Mouse (Mus musculus) liver, adult 2 months (tissue): ENCODE data around the gene Galr3. TPM values are rescaled to one million over a fixed set of nuclear protein-coding genes. Genes with fewer than 3 reads are reported as not detected.

ENCODE experiments used
- DNase-seq: peaks from one replicate; pipeline ENCODE4 v3.0.0-alpha.2; 2011; ENCODE audit warnings: low read depth, low spot score; ENCODE audit errors: extremely low read depth
- H3K27ac ChIP-seq: fragments of 200-500 bp; replicated peaks from 2 replicates; pipeline ENCODE4 v1.5.1; 2012; ENCODE audit warnings: low read depth, mild to moderate bottlenecking, control low read depth, inconsistent platforms, low read length; ENCODE audit not compliant: insufficient read depth
- H3K27me3 ChIP-seq: fragments of 200-500 bp; 2 replicates; pipeline ENCODE4 v1.6.1; 2012; ENCODE audit warnings: mild to moderate bottlenecking, moderate library complexity, low read length, inconsistent platforms; ENCODE audit not compliant: control insufficient read depth, insufficient read depth
- H3K36me3 ChIP-seq: fragments of 200-500 bp; 2 replicates; pipeline ENCODE4 v1.6.1; 2012; ENCODE audit warnings: low read length, inconsistent platforms; ENCODE audit not compliant: control insufficient read depth, insufficient read depth
- H3K4me1 ChIP-seq: fragments of 200-500 bp; 2 replicates; pipeline ENCODE4 v1.6.1; 2011; ENCODE audit warnings: low read length; ENCODE audit not compliant: control insufficient read depth, insufficient read depth
- H3K4me3 ChIP-seq: fragments of 200-500 bp; 2 replicates; pipeline ENCODE4 v1.5.1; 2011; ENCODE audit warnings: low read depth, mild to moderate bottlenecking, control low read depth, low read length, moderate library complexity; ENCODE audit not compliant: insufficient read depth
- H3K79me2 ChIP-seq: fragments of 200-500 bp; 2 replicates; pipeline ENCODE4 v1.6.1; 2012; ENCODE audit warnings: inconsistent platforms, mild to moderate bottlenecking, low read length, moderate library complexity; ENCODE audit not compliant: control insufficient read depth, insufficient read depth
- H3K9ac ChIP-seq: fragments of 200-500 bp; 2 replicates; pipeline ENCODE4 v1.6.1; 2012; ENCODE audit warnings: low read depth, mild to moderate bottlenecking, control low read depth, inconsistent platforms, low read length
- CTCF ChIP-seq: fragments of 200-500 bp; IDR thresholded peaks from 2 replicates; pipeline ENCODE4 v1.5.1; 2011; ENCODE audit warnings: low read depth, low read length, control low read depth
- POLR2A ChIP-seq: fragments of 200-500 bp; IDR thresholded peaks from 2 replicates; pipeline ENCODE4 v1.6.1; 2011; ENCODE audit warnings: low read length, control low read depth; ENCODE audit not compliant: insufficient read depth; ENCODE audit errors: extremely low read depth
- WGBS: fragments of 180-500 bp; shearing (Covaris S2); methylation state at CpG from one replicate; pipeline ENCODE4 v1.1.7; 2018; 5-methylcytosine and 5-hydroxymethylcytosine counted together
- polyA plus RNA-seq: library from polyadenylated mRNA; depleted of rRNA; stranded (reverse); fragments of >200 nt; gene quantifications from 2 replicates; pipeline ENCODE4 v1.2.3, GENCODE M21; 2012
- total RNA-seq: library from RNA; depleted of rRNA; stranded (reverse); fragments of >200 nt; gene quantifications from 2 replicates; pipeline ENCODE4 v1.2.3, GENCODE M21; 2014

Gene Galr3
- total and polyA plus RNA-seq, 2 experiments: not detected

- no peak for DNase-seq
- no peaks in the 10 kb centered on the region for H3K27me3 ChIP-seq
- H3K27ac ChIP-seq: no peak overlapping the region
- TF ChIP-seq CTCF (no peak), POLR2A (no peak)
- no peak overlapping the region for H3K9ac ChIP-seq
- peaks cover 5% of the 10 kb centered on the region; the same call in 1 of the 2 replicates for H3K36me3 ChIP-seq
- no peaks in the 10 kb centered on the region for H3K79me2 ChIP-seq
- 95% methylated on average over 11 of the region's 11 CpGs for WGBS
- H3K4me3 ChIP-seq: no peak overlapping the region
- peaks cover 11% of the 10 kb centered on the region for H3K4me1 ChIP-seq
Observed at GRCm38 (mm10) chr15:78999586-78999985, 42.1 kb upstream of the Galr3 start.

DNA sequence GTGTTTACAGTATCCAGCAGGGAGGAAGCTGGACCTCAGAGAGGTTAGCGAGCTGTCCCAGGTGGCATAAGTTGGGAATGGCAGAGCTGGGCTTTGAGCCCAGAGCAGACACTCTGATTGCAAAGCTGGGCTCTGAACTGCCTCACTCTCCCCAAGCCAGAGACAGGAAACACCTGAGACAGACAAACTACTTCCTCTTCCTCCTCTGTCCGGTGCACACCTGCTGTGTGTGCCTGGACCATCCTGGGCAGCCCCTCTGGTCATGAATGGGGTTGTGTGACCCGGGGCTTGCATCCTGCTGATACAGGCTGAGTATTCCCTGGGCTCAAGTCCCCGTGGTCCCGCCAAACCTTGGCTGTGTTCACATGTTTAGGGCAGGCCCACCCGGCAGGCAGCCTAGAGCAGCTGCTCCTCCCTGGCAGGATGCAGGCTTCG is 41.3 kb upstream of the Galr3 start:
- DNase-seq: no peak
- WGBS: 82% methylated on average over 7 of the region's 7 CpGs
- H3K36me3 ChIP-seq: peaks cover 5% of the 10 kb centered on the region; the same call in 1 of the 2 replicates
- H3K79me2 ChIP-seq: no peaks in the 10 kb centered on the region
- H3K27me3 ChIP-seq: no peaks in the 10 kb centered on the region
- H3K27ac ChIP-seq: no peak overlapping the region
- TF ChIP-seq POLR2A: no peak
- no peak for TF ChIP-seq CTCF
- H3K4me1 ChIP-seq: peaks cover 11% of the 10 kb centered on the region
- no peak overlapping the region for H3K9ac ChIP-seq
- no peak overlapping the region for H3K4me3 ChIP-seq

- Histone ChIP-seq H3K36me3 (peaks cover 8% of the 10 kb centered on the region; the same call in 1 of the 2 replicates), H3K4me1 (peaks cover 2% of the 10 kb centered on the region), H3K27me3 (no peaks in the 10 kb centered on the region), H3K79me2 (no peaks in the 10 kb centered on the region), H3K9ac (no peak overlapping the region), H3K27ac (no peak overlapping the region), H3K4me3 (no peak overlapping the region)
- TF ChIP-seq CTCF (no peak), POLR2A (no peak)
- DNase-seq: no peak
- 95% methylated on average over 5 of the region's 5 CpGs for WGBS
Observed at GRCm38 (mm10) chr15:79001559-79001958, 40.1 kb upstream of the Galr3 start.

- peaks cover 9% of the 10 kb centered on the region; the same call in 1 of the 2 replicates for H3K36me3 ChIP-seq
Observed at GRCm38 (mm10) chr15:79002036-79002435, 39.6 kb upstream of the Galr3 start.

DNA sequence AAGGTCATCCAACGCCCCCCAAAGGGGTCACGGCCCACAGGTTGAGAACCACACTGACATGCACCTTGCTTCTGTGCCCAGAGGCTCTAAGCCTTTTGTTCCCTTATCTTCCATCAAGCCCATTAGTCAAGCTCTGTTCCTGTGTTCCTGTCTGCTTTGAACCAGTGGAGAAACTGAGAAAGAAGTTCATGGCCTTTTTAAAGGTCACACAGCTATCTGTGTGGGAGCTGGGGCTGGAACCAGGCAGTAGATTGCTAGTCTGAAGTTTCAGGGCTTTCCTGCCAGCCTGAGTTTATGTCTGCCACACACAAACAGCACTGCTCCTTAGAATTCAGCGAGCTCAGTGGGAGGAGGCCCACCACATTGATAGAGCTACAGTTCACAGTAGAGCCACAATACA is 38.6 kb upstream of the Galr3 start:
- TF ChIP-seq POLR2A (no peak), CTCF (no peak)
- no peak overlapping the region for H3K27ac ChIP-seq
- 91% methylated on average over 3 of the region's 3 CpGs for WGBS
- H3K79me2 ChIP-seq: no peaks in the 10 kb centered on the region
- no peak overlapping the region for H3K9ac ChIP-seq
- DNase-seq: no peak
- no peaks in the 10 kb centered on the region for H3K4me1 ChIP-seq
- no peak overlapping the region for H3K4me3 ChIP-seq
- H3K36me3 ChIP-seq: peaks cover 9% of the 10 kb centered on the region; the same call in 1 of the 2 replicates
- H3K27me3 ChIP-seq: no peaks in the 10 kb centered on the region

More at GRCm38 (mm10) chr15:79002036-79002435, 39.6 kb upstream of the Galr3 start:
- 51% methylated on average over 19 of the region's 19 CpGs for WGBS
- H3K27me3 ChIP-seq: no peaks in the 10 kb centered on the region
- H3K9ac ChIP-seq: no peak overlapping the region
- H3K4me3 ChIP-seq: no peak overlapping the region
- H3K4me1 ChIP-seq: no peaks in the 10 kb centered on the region
- TF ChIP-seq CTCF: no peak
- TF ChIP-seq POLR2A: no peak
- H3K79me2 ChIP-seq: no peaks in the 10 kb centered on the region
- peak; percentile 75 for DNase-seq
- no peak overlapping the region for H3K27ac ChIP-seq

DNA sequence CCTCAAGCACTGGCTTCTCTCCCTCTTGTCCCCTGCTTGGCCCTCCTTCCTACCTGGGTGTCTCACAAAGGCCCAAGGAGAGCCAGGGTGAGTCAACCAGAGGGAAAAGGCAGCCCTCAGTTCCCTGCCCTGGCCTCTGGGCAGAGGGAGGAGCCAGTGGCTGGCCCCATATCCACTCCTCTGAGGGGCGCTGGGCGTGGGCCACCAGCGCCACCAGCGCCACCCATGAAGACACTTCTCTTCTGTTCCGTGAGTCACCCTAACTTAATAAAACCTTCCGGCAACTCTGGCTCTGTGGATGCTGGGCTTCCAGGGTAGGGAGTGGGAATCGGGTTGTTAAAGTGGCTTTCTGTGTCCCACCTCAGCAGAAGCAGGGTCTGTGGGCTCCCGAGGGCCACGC is 36.1 kb upstream of the Galr3 start:
- WGBS: 94% methylated on average over 9 of the region's 9 CpGs
- Histone ChIP-seq H3K9ac (no peak overlapping the region), H3K4me3 (no peak overlapping the region), H3K79me2 (no peaks in the 10 kb centered on the region), H3K27me3 (no peaks in the 10 kb centered on the region), H3K27ac (no peak overlapping the region), H3K4me1 (no peaks in the 10 kb centered on the region), H3K36me3 (peaks cover 9% of the 10 kb centered on the region; the same call in 1 of the 2 replicates)
- TF ChIP-seq CTCF (no peak), POLR2A (no peak)
- DNase-seq: no peak
